Mouse (Mus musculus): Measurements from ENCODE around the gene Pkp4.

DNA sequence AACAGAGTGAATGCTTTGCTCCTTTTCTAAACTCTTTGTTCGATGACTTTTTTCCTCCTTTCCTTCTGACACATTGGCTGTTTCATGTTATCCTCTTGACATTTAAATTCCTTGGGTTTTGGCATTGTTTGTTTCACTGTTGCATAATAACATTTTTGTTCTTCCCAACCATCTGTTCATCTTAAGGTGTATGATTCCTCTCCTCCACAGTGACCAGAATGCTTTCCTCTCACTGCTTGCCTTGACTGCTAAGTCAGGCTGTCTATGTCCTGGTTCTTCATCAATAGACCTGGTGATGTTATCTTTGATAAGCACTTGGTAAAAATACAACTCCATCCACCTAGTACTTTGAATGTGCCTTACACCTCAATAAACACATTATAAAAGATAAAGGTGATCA lies 52.2 kb downstream of the Pkp4 start:
- TF ChIP-seq CTCF (IDR thresholded peaks at IDR 0.05; ENCODE audit: extremely low read depth, insufficient read depth, insufficient read length, insufficient replicate concordance): no peak
- no peak for TF ChIP-seq POLR2A (IDR thresholded peaks at IDR 0.05; ENCODE audit: low read depth, low read length)

Data from spleen, adult 2 months (tissue).